Mouse (Mus musculus): ENCODE measurements around the gene Thumpd3. TPM values are rescaled to one million over a fixed set of nuclear protein-coding genes. Genes with fewer than 3 reads are reported as not detected.
A peak's percentile ranks its signal among the peaks of the same experiment; 100 is the strongest.

Gene Thumpd3
- total RNA-seq, 2 experiments from 2014 or later: 17.8 to 18.1 TPM

DNA sequence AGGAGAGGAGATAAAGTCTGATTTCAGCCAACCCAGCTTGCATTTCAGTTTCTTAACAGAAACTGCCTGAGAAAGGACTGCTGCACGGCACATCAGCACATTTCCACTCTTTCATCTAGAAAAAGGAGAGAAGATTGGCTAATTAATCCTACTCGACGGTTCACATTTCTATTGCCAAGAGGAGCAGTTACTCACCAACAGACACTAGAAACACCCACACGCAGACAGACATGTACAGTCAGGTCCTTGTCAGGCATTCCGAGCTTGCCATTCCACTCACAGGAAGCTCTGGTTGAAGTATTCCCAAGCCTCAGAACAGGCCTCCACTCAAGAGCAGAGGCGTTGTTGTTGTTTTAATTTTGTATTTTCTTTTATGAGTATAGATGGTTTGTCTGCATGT, 11.6 kb upstream of the Thumpd3 start:
- intact Hi-C loops (cut with DNase I): no loop called here
- no peak for DNase-seq

DNA sequence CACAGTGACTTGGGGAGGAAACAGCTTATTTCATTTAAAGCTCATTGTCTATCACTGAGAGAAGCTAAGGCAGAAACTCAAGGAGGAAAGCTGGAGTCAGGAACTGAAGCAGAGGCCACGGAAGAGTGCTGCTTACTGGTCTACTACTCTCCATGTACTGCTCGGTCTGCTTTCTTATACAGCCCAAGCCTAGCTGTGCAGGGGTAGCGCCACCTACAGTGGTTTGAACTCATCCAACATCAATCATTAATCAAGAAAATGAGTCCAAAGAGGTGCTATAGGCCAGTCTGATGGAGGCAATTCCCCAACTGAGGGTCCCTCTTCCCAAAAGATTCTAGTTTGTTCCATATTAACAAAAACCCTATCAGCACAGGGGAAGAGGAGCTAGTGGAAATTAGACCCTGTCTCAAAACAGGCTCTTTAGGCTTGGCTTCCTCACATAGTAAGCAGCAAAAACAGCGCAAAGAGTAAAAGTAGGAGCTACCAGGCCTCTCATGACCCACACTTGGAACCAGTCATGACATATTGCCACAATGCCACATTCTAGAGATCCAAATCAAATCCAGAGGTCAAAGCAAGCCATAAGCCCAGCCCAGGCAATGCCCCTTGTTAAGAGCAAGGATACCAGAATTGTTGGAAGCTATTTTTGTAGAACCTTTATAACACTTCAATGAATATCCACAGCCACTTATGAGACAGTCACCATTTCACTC, 9.4 kb upstream of the Thumpd3 start:
- DNase-seq: no peak
- intact Hi-C loops (cut with DNase I): loop anchor here (5.0 kb wide), 3 partner anchors 66 to 266 kb away; no protein-coding TSS in a partner anchor

DNA sequence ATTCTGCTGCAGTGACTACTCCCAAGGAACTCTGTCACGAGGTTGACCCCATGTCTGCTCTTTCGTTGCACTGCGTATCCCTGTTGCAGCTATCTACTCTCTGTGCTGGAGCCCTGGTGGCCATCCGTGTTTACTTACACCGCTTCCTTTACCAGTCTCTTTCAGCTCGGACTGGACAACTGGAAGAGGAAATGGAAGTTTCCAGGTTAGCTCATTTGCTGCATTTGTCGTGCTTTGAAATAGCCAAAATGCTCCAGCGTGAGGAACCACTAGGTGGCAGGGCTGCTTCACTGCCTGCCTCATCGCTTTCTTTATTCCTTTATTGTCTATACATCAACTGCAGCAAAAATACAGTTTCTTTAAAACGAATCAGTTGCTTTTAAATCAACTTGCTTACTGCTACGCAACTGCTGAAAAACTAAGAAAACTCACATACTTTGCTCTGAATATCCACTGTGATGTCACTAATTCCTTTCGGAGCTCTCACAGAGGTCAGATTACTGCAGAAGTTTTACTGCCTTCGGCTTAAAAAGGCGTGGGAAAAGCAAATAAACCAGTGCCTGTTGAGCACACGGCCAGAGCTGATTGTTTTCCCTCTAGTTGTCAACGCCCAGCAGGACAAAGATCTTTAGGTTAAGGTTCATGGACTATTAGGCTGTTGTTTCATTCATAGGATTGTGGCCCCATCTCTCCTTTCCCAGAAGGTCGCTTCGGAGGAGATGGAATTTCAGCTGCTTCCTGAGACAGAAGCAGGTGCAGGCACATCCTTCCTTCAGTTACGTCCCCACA, 7.9 kb upstream of the Thumpd3 start:
- intact Hi-C loops (cut with DNase I): loop anchor here (5.0 kb wide), 3 partner anchors 64 to 264 kb away; no protein-coding TSS in a partner anchor
- peak; percentile 65 to 70 for DNase-seq

DNA sequence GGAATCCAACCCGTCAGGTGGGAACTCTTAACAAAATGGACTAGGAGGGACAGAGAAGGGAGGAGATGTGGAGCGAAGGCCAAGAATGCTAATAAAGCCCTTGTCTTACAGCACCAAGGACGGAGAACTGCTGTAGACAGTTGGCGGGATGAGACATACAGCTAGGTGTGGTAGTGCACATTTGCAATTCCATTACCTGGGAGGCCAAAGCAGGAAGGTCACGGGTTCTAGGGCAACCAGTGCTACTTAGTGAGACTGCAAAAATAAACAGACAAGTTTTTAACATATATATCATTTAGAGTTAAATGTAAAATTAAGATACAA, 7.3 kb upstream of the Thumpd3 start:
- intact Hi-C loops (cut with DNase I): loop anchor here (5.0 kb wide), 3 partner anchors 64 to 264 kb away; no protein-coding TSS in a partner anchor
- no peak for DNase-seq

DNA sequence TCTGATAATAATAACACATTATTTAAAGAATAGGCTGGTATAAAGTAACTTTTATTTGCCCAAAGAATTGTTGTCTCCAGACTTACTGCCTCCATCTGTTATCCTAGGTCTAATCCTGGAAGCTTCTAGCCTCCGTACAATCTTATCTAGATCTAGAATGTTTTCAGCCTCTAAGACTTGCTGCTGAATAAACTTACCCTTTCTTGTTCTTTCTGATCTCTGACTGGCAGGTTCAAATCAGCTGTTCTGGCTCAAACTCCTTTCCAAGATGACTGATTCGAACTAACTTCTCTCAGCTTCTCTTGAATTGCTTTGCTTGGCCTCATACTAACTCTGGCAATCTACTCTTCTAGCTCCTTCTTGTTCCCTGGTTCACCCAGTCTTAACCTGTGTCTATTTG, 5.7 kb upstream of the Thumpd3 start:
- intact Hi-C loops (cut with DNase I): no loop called here
- DNase-seq: no peak

DNA sequence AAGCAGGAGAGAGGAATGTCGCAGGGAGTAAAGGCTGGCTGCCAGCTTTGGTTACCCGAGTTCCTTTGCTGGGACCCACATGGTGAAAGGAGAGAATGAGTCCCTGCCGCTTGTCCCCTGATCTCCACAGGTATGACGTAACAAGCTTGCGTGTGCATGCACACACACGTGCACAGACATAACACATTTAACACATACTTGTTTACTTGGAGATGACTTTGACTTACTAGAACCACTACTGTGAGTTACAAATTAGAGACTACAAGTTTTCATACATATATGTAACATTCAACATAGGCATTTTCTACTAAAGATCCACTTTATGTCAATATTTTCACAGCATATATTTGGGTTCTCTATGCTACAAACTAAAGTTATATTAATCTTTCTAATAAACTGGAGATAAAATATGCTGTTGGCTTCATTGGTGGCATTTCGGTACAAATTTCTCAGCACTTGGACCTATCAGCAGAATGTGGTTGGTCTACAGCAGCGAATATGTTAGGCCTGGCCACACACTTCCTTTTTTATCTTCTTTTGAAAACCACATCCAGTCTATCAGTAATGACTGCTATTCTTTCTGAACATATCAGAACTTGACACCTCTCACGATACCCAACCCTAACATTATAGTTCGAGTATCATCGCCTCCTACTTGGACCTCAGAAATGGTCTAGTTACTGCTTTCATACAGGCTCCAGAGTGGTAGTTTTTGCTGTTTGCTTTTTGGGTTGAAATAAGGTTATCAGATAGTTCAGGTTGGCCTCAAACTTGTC, 4.6 kb upstream of the Thumpd3 start:
- intact Hi-C loops (cut with DNase I): no loop called here
- DNase-seq: no peak

DNA sequence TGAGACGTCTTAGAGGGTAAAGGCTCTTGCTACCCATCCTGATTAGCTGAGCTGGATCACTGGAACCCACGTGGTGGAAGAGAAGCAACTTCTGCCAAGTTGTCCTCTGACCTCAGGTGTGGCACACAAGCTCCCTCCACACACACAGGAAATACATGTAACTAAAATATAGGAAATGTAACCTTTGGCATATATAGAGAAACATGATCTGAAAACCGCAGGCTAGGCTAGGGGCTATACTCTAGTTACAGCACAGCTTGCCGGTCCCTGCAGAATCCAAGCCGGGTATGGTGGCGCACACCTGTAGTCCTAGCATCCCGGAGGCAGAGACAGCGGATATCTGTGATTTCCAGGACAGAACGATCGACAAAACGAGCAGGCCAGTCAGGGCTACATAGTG, 450 bp upstream of the Thumpd3 start:
- intact Hi-C loops (cut with DNase I): loop anchor here (5.0 kb wide), 2 partner anchors 62 to 192 kb away; partner anchors contain the start of gene Mtmr14
- DNase-seq: no peak

DNA sequence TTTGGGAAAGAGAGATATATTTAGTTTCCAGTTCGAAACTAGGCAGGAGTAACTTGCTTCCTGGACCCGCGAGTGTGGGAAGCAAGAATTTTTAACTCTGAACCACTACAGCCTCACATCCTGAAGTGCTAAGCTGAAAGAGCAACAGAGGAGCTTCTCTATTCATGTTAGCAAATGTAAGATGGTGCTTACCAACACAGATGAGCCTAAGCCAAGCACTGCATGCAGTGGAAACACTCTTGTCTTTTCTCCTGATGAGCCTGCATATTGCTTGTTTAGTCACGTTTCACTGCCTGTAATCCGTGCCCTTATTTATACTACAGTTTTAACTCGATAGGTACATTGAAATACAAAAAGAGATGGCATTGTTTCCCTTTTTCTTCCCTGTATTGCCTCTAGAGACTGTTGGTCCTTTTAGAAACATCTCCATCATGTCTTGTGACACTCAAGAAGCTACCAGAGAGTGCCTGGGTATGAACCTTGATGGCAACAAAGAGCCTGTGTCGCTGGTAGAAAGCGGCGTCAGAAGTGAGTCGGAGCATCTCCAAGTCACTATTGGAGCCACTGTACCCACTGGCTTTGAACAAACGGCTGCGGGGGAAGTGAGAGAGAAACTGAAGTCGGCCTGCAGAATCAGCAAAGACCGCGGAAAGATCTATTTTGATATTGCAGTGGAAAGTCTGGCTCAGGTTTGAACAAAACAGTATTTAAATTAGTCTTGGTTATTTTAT, 1.2 kb downstream of the Thumpd3 start:
- no peak for DNase-seq
- intact Hi-C loops (cut with DNase I): loop anchor here (2.0 to 5.0 kb wide), 3 partner anchors 30 to 190 kb away; partner anchors contain the start of genes Mtmr14 and Setd5

DNA sequence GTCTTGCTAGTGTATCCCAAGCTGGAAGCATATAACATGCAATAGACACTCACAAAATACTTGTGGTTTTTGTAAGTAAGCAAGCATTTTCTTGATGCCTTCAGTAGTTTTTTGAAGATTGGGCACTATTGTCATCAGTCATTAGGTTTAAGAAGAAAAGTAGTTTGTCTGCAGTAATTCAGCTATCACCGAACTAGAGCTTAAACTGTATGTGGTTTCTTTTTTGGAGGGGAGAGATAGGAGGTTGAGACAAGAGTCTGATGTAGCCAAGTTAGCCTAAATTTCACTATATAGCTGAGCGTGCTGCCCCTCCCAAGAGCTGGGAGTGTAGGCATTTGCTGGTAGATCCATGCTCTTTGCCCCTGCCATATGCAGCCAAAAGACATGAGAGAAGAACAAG, 2.3 kb downstream of the Thumpd3 start:
- intact Hi-C loops (cut with DNase I): loop anchor here (5.0 kb wide), 2 partner anchors 59 to 189 kb away; partner anchors contain the start of gene Mtmr14
- DNase-seq: no peak

DNA sequence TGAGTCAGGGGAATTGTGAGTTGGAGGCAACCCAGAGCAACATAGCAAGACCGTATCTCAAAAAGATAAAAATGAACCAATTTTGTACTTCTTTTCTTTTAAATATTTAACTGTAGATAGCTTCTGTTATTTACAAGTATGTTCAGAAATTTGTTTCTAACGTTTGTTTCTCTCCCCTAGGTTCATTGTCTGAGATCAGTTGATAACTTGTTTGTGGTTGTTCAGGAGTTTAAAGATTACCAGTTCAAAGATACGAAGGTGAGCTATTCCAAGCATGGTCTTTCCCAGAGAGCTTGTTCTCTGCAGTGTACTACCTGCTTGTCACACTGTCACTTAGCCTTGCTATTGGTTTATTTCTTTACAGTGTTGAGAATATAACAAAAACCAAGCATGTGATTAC, 3.1 kb downstream of the Thumpd3 start:
- intact Hi-C loops (cut with DNase I): loop anchor here (5.0 kb wide), 2 partner anchors 58 to 188 kb away; partner anchors contain the start of gene Mtmr14
- DNase-seq: no peak

DNA sequence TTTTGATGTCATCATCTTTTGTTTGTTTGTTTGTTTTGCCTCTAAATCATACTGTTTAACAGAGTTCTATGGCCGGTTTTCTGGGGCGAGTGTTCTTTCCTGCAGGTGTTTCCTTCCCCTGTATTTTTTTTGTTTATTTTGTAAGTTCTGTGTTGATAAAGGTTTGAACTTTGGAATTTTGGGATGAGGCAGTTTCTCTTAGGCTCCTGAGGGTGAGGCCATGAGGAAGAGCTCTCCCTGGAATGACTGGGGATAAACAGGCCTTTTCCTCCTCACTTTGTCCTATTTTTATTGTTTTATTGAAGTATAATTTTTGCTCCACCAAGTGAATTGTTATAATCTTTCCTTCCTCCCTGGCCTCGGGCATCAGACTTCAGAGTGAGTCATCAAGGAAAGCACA, 6.9 kb downstream of the Thumpd3 start:
- no peak for DNase-seq
- intact Hi-C loops (cut with DNase I): no loop called here

DNA sequence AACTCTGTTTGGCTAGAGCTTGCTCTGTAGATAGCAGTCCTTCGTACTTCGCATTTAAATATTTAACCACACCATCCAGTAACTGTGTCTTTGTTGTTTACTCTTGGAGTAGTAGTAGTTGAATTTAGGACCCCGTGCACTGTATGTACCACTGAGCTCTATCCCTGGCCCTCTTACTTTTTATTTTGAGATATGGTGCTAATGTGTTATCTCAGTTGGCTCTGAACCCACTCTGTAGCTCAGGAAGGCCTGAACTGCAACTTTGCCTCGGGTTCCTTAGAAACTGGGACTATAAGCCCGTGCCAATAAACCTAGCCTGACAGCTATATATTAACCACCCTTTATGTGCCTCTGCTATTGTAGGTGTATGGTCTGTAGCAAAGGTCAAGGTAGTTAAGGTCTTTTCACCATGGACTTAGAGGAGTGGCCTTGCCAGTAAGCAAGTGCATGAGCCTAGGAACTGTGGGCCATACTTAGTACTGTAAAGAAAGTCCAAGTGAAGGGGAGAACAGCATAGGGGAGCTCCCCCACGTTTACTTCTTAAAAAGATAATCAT, 8.6 kb downstream of the Thumpd3 start:
- DNase-seq: no peak
- intact Hi-C loops (cut with DNase I): no loop called here

DNA sequence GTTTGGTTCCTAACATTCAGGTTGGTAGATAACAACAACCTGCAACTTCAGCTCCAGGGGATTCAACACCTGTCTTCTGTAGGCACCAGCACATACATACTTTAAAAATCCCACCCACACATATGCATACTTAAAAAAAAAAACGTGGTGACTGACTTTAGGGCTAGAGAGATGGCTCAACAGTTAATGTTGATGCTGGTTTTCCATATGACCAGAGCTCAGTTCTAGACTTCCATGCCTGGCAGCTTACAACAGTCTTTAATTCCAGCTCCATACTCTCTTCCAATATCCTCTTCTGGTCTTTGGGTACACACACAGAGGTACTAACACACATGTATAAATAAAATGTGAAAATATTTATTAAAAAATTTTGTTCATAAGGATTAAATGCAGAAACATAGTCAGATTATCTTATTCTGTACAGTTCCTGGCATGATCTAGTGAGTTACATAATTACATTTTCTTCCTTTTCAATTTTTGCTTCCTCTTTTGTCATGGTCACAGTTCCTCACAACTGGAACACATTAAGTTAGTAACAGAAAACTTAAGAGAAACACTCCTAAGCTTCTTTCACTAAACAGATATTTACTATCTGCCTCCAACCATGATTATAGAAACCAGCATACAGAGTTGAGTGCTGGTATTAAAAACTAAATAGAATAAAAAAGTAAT, 15.0 kb downstream of the Thumpd3 start:
- DNase-seq: no peak
- intact Hi-C loops (cut with DNase I): no loop called here

DNA sequence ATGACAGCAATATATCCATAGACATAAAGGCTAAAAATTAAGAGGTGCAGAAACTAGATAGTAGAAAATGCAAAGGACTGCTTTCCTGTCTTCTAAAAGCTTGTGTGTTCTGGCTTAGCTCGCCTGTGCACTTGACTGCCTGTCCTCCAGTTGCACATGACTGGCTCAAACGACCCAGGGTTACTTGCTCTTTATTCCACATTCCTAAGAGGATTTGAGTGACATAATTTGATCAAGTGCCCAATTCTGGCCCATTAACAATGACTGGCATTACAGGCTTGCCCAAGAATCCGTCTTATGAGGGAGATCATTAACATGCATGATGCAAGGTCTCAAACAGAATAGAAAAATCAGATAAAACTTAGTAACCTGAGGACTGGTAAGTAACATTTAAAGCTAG, 16.2 kb downstream of the Thumpd3 start:
- intact Hi-C loops (cut with DNase I): no loop called here
- no peak for DNase-seq

DNA sequence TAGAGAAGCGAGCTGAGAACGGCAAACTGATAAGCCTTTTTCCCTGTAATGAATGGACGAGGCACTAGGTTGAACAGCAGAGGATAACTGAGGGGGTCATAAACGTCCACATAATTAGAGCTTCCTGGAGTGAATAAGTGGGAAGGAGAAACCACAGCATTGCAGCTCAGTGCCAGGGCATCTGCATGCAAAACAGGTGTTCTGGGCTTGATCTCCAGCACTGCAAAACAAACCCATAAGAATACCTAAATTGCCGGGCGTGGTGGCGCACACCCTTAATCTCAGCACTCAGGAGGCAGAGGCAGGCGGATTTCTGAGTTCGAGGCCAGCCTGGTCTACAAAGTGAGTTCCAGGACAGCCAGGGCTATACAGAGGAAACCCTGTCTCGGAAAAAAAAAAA, 17.3 kb downstream of the Thumpd3 start:
- no peak for DNase-seq
- intact Hi-C loops (cut with DNase I): no loop called here

DNA sequence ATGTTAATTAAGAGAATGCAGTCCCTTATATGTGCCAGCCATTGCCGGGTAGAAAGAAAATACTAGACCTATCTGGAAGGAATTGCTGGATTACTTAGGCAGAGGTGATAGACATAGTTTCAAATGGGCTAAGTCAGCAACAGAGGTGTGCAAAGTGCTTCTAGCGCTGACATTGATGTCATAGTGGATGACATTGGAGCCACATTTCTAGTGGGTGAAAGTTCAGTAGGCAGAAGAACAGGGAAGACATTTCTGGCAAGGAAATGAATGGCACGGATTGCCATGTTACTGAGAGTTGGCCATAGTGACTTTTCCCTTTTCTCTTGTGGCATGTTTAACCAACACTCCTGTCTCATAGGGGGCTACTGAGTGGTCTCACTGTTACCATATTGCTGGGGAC, 19.2 kb downstream of the Thumpd3 start:
- intact Hi-C loops (cut with DNase I): no loop called here
- no peak for DNase-seq

DNA sequence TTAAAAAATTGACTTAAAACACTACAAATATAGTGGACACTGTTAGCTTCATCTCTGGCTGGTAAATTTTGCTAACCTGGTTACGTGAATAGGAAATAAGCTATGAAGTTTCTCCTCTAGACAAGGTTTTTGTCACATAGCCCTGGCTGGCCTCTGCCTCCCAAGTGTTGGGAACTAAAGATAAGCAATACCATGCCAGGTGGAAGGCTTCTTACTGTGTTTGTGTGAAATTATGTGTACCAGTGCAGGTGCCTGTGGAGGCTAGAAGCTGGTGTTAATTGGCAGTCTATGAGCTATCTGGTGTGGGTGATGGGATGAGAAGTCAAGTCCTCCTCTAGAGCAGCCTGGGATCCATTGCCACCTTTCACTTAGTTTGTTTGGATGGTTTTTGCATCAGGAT, 23.1 kb downstream of the Thumpd3 start:
- DNase-seq: no peak
- intact Hi-C loops (cut with DNase I): no loop called here

DNA sequence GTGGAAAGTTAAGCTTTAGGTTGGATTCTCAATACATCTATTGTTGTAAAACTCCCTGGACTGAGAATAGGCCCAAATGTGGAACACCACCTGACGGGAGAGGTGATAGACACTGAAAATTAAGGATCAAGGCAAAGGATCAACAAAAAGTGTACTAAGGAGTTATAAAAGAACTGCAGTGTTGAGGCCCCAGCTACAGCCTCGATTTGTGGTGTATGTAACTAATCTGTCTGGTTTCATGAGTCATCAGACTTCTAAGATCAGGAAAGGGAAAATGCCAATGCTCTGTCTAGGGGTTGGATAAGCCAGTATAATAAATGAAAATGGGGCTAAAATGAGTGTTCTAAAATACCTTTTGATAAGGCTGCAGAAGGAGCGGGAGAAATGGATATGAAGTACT, 29.2 kb downstream of the Thumpd3 start:
- DNase-seq: no peak
- intact Hi-C loops (cut with DNase I): loop anchor here (5.0 kb wide), 1 partner anchor 37 kb away; no protein-coding TSS in a partner anchor

DNA sequence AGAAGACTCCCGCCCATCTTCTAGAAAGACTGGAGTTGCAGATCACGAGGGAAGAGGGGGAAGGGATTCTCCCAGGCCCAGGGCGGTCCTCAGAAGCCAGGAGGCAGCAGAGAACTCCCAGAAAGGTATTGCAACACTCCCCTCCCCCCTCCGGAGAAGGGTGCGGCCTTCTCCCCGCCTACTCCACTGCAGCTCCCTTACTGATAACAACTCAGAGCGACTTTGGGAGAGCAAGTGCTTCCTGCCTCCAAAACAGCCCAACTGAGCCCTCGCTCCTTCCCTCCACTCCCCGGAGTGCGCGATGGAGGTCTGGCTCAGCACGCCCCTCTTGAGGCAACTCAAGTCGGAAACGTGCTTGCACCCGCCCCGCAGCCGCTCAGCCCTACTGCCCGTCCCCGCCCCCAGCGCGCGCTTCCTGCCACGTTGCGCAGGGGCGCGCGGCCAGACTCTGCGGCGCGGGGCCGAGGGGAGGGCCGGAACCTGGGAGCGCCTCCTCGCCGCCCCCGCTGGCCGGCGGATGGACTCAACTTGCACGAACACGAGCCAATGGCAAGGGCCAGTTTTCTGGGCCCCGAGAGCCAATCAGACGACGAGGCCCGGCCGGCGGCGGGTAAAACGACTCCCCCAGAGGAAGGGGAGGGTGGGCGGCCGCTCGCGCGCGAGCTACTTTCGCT, 30.1 kb downstream of the Thumpd3 start:
- intact Hi-C loops (cut with DNase I): loop anchor here (2.0 to 5.0 kb wide), 2 partner anchors 29 to 36 kb away; partner anchors contain the start of gene Thumpd3
- DNase-seq: peak; percentile 98 to 99
